Mouse (Mus musculus) G1E-ER4 (cell line): Measurements from ENCODE around the gene Slc1a2. TPM values are rescaled to one million over a fixed set of nuclear protein-coding genes. Genes with fewer than 3 reads are reported as not detected.

ENCODE experiments used
- GATA1 ChIP-seq: IDR thresholded peaks from one replicate; pipeline ENCODE4 v1.8.0; 2012; ENCODE audit warnings: low read length, inconsistent platforms
- polyA plus RNA-seq: library from polyadenylated mRNA; stranded (reverse); fragments of >175 nt; gene quantifications from 2 replicates; pipeline ENCODE4 v1.2.3, GENCODE M21; 2012

The Slc1a2 gene
- polyA plus RNA-seq, 1 experiment, result not detected

- no peak for TF ChIP-seq GATA1
Observed at GRCm38 (mm10) chr2:102763176-102763575, 104.7 kb downstream of the Slc1a2 start.

GRCm38 (mm10) chr2:102763991-102764390 is 105.5 kb downstream of the Slc1a2 start:
- no peak for TF ChIP-seq GATA1

- no peak for TF ChIP-seq GATA1
Observed at GRCm38 (mm10) chr2:102764602-102765374, 106.3 kb downstream of the Slc1a2 start.

GRCm38 (mm10) chr2:102768267-102768666 is 109.8 kb downstream of the Slc1a2 start:
- no peak for TF ChIP-seq GATA1

- TF ChIP-seq GATA1, result no peak
Observed at GRCm38 (mm10) chr2:102771304-102771703, 112.8 kb downstream of the Slc1a2 start.

GRCm38 (mm10) chr2:102772276-102772675 is 113.8 kb downstream of the Slc1a2 start:
- TF ChIP-seq GATA1, result no peak

GRCm38 (mm10) chr2:102774700-102775099 is 116.2 kb downstream of the Slc1a2 start:
- TF ChIP-seq GATA1, result no peak

- no peak for TF ChIP-seq GATA1
Observed at GRCm38 (mm10) chr2:102775561-102775960, 117.1 kb downstream of the Slc1a2 start.

- TF ChIP-seq GATA1, result no peak
Observed at GRCm38 (mm10) chr2:102778208-102778607, 119.7 kb downstream of the Slc1a2 start.

- TF ChIP-seq GATA1, result no peak
Observed at GRCm38 (mm10) chr2:102782751-102783150, 124.3 kb downstream of the Slc1a2 start.

- no peak for TF ChIP-seq GATA1
Observed at GRCm38 (mm10) chr2:102785696-102786095, 127.2 kb downstream of the Slc1a2 start.

GRCm38 (mm10) chr2:102791641-102792040 is 133.2 kb downstream of the Slc1a2 start:
- TF ChIP-seq GATA1, result no peak

GRCm38 (mm10) chr2:102792804-102793203 is 134.3 kb downstream of the Slc1a2 start:
- TF ChIP-seq GATA1, result no peak

GRCm38 (mm10) chr2:102795034-102795433 is 136.6 kb downstream of the Slc1a2 start:
- TF ChIP-seq GATA1, result no peak

- no peak for TF ChIP-seq GATA1
Observed at GRCm38 (mm10) chr2:102798149-102798548, 139.7 kb downstream of the Slc1a2 start.

- TF ChIP-seq GATA1, result no peak
Observed at GRCm38 (mm10) chr2:102801899-102802298, 143.4 kb downstream of the Slc1a2 start.

GRCm38 (mm10) chr2:102804109-102804508 is 145.7 kb downstream of the Slc1a2 start:
- TF ChIP-seq GATA1, result no peak
